Mouse (Mus musculus): ENCODE results near the gene Gm28038.
A peak's percentile ranks its signal among the peaks of the same experiment; 100 is the strongest.

The Gm28038 gene

DNA sequence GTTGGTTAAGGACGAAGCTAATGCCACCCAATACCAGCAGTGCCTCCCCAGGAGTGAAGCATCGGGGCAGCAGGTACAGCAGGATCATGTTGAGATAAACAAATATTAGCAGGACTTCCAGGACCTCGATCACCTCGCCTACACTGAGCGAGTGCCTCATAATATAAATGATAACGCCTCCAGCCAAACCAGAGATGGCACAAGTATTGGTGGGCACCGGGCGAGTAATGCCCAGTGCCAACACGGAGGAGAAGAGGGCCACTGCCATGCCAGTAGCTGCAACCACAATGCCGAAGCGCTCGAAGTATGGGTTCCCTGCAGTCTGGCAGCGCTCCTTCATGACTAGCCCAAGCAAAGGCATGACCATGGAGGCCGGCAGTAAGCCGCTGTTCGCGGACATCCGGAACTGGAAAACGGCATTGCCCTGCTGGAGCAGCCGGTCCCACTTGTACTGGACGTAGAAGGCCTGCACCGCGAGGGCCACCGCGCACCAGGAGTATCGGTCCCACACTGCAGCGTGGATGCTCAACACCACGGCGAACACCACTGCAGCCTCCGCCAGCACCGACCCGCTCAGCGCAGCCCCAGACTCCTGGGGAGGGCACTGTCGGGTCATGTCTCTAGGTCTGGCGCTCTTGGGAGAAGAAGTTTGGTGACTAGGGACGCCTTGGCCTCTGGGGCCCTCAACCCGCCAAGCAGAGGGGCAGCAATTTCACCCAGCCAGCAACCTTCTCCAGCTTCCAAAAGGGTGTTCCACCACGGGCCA, 4.8 kb downstream of the Gm28038 start:
- peak in 1 of 2 experiments; percentile 35 for DNase-seq (ENCODE audit: low spot score in 2 of 2)

DNA sequence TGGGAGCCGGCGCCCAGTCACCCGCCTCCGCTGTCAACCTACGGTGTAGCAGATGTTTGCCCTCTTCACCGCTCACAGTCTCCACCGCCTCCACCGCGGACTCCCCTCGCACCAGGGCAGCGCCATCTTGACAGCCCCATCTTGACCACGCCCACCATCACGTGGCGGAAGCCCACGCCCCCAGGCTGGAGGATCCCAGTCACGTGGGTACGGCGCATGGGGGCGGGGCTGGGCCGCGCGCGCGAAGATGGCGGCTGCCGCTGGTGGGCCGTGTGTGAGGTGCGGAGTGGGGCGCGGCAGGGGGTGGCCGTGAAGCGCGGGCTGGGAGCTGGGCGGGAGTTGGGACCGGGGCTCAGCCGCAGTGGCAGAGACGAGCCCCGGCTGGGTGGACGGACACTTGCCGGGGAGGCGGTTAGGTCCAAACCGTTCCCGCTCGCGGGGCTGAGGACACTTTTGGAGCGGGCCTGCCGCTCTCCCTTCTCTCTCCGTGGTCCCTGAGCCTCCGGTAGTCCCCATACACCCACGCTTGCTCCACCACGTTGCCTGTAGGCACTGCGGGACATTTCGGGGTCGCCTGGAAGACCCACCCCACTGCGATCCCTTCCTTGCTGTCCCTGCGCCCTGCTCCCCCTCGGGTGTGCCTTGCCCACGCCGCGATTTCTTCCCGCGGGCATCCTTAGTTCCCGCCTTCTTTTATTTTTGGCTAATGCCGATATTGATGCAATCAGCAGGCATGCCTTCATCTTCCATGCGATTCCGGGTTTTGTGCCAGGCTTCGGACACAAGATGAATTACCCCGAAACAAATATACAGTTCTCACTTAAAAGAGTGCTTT, 5.6 kb downstream of the Gm28038 start, which contains the start of the genes Dolk and Nup188:
Dolk (minus strand) TSS at position 143 of the 835 bp plus-strand sequence.
Nup188 (plus strand) TSS at position 206 of the 835 bp plus-strand sequence.
- DNase-seq (ENCODE audit: low spot score in 2 of 2), result peak; percentile 92 to 97

DNA sequence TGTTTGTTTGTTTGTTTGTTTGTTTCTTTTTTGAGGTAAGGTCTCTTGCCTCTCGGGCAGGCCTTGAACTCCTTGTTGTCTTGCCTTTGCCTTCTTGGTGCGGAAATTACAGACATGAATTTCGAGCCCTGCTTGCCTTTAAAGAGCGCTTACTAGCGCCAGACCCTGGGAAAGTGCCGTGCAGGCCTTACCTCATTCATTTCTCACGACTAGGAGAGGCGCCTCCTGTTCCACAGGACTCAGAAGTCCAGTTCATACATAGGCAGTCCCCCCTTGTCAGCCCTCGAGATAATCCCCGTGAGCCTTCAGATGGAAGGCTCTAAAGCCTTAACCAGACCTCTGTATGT, 6.2 kb downstream of the Gm28038 start:
- DNase-seq (ENCODE audit: low spot score in 2 of 2), result no peak

DNA sequence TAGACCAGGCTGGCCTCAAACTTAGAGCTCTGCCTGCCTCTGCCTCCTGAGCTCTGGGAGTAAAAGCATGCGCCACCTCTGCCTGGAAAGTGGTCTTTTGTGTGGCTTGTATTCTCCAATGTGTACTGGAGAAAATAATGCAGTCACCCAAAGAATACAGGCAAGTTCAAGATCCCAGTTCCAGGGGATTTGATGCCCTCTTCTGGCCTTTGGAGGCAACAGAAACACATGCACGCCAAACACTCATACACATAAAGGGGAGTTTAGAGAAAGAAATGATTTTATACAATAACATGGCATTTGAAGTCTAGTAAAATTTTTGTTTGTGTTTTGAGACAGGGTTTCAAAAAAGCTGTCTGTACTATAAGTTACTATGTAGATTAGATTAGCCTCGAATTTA, 18.7 kb downstream of the Gm28038 start:
- DNase-seq (ENCODE audit: low spot score in 2 of 2), result no peak

DNA sequence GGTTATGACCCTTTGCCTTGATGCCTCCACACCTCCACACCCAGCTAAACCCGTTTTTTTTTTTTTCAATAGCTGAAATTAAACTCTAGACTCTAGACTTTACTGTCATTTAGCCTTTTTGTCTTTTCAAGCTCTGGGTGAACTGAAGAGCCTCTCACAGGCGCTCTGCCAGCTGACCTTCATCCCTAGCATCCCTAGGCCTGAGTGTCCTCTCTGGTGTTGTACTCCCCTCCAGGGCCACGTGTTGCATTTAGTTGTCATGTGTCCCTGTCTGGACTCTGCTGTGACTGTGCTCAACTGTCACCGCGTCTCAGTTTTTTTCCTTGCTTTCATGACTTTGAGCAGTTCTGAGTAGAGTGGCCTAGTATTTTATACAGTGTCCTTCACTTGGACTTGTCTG, 19.1 kb downstream of the Gm28038 start:
- no peak for DNase-seq (ENCODE audit: low spot score in 2 of 2)

DNA sequence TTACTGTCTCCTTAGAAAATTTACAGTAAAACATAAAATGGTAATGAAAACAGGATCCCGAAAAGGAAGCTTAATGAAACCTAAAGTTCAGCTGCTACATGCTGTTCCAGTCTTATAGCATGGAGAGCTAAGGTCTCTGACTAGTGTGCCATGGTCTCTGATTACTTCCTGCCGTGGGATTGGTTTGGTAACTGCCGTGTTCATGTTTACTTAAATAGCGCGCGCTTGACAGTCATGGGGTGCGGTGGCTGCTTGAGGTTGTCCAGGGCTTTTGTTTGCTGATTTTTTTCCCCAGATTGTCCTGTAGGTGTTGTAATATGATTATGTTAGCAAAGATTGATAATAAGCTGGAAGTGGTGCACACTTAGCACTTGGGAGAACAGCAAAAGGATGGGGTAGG, 25.2 kb downstream of the Gm28038 start:
- DNase-seq (ENCODE audit: low spot score in 2 of 2), result no peak

DNA sequence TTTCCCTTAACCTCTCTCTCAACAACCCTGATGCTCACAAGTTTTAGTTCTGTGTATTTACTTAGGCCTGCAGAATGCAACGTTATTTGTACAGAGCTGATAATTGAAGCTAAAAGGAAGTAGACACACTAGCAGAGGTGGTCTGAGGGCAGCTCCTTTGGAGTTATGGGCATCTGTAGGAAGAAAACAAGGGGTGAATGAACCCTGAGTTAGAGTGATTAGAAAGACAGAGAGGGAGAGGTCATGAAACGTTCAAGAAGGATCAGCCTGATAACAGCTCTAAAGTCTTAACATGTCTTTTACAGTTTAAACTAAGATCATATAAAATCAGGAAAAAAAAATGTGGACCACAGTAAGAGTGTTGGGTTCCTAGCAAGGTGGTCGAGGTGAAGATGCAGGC, 28.5 kb downstream of the Gm28038 start:
- no peak for DNase-seq (ENCODE audit: low spot score in 2 of 2)

DNA sequence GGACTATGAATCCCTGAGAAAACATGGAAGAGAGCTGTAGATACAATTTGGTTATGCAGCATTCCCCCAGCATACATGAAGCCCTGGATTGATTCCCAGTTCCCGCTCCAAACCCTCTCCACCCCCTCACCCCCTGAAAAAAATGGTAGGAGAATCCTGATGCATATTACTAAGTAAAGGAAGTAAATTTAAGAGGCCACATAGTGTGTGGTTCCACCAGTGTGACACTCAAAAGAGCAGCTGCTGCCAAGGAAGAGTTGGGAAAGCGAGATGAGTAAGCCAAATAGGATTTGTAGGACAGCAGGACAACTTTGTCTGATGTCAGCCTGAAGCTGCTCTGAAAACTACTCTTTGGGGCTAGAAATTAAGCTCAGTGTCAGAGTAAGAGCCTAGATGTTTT, 30.6 kb downstream of the Gm28038 start:
- DNase-seq (ENCODE audit: low spot score in 2 of 2), result no peak

DNA sequence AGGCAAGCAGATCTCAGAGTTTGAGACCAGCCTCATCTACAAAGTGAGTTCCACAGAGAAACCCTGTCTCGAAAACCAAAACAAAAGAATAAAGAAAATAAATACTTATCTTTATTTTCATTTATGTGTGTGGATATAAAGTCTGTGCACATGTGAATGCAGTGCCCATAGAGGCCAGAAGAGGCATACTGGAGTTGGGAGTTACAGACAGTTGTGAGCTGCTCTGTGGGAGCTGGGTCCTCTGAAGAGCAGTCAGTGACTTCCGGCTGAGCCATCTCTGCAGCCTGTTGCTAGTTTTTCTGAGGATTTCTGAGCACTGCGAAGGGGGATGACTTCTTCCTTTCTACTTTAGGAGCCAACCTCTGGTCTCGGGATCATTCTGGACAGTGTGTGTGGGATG, 35.3 kb downstream of the Gm28038 start:
- DNase-seq (ENCODE audit: low spot score in 2 of 2), result no peak

DNA sequence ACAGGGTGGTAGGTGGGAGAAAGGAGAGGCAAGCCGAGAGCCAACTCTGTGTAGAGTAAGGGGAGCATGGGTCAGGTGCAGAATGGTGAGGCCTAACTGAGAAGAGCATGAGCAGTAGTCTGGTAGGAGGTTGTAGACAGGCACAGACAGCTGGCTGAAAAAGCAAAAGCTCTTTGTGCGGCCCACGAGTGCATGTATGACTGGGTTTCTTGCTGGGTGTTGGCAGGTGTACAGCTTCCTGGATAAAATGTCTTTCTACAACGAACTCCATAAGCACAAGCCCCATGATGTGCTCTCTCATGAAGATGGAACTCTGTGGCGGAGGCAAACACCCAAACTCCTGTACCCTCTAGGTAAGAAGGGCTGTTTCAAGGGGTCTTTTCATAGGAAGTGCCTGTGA, 36.1 kb downstream of the Gm28038 start:
- DNase-seq (ENCODE audit: low spot score in 2 of 2), result no peak

DNA sequence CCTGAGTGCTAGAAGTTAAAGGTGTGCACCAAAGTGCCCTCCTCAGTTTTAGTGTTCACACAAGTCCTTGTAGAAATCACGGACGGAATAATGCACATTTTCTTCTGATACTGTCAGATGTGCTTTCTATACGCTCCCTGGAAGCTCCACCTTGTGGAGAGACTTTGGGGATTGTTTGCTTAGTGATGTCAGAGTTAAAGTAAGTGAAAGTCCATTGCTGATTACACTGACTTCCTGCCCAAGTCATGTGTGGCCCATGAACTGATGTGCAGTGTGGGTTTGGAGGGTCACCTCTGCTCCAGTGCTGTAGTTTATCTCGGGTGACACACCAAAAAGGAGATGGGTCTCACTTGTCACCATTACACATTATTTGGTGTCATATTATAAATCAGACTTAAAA, 38.4 kb downstream of the Gm28038 start:
- DNase-seq (ENCODE audit: low spot score in 2 of 2), result no peak

DNA sequence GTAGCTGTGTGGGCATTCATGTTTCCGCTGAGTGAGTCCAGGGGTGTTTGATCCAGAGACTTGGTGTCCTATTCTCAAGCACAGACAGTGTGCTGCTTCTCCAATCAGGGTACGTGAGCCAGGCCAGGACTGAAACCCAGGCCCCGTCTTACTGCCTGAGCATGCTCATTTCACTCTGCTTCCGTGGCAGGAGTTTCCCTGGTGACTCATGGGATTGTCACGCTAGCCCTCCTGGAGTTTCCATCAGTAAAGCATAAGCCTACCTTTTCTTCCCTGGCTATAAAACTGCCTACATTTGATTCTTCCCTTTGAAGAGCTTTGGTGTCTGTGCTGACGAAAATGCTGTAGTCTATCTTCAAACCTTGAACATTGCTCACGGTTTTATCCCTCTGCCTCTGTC, 42.3 kb downstream of the Gm28038 start:
- DNase-seq (ENCODE audit: low spot score in 2 of 2), result no peak

DNA sequence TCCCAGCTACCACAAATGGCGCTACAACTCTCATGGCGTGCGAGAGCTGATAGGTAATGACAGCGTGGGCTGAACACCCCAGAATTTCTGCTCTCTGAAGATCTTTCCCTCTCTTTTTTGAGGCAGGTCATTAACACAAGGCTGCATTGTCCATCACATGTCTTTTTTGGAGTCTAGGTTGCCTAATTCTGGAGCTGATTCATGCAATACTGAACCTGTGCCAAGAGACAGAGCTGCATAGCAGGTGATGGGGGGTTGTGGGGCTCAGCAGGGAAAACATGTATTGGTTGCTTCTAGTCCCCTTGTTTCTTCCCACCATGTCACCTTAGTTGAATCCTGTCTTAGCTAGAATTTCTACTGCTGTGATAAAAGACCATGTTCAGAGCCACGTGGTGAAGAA, 44.5 kb downstream of the Gm28038 start:
- DNase-seq (ENCODE audit: low spot score in 2 of 2), result no peak

DNA sequence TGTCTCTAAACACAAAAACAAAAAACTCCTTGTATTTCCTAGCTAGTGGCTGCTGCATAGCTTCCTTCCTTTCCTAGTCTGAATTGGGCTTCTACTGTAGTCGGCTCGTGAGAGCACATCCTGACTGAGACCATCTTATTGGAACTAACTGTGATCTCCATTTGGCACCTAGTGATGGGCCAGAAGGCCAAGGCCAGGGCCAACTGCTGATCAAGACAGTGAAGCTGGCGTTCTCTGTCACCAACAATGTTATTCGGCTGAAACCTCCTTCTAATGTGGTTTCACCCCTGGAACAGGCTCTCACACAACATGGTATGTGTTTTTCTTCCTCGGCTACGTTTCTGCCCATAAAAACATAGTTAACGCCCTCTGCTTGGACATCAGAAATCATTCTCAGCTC, 46.4 kb downstream of the Gm28038 start:
- DNase-seq (ENCODE audit: low spot score in 2 of 2), result no peak

DNA sequence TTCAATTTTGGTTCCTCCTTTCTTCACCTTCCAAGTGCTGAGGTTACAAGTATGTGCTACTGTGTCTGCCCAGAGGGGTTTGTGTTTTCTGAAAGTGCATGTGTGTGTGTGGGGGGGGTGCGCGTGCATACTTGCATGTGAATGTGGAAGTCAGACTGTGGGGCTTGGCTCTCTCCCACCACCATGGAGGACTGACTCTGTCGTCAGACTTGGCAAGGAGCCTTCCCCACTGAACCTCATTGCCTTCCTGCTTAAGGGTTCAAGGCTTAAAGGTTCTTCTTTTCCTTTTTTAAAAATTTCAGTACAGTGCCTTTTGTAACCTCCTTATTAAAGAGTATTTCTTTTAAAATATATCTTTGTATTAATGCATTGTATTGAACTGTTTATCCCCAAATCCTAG, 47.9 kb downstream of the Gm28038 start:
- DNase-seq (ENCODE audit: low spot score in 2 of 2), result no peak

DNA sequence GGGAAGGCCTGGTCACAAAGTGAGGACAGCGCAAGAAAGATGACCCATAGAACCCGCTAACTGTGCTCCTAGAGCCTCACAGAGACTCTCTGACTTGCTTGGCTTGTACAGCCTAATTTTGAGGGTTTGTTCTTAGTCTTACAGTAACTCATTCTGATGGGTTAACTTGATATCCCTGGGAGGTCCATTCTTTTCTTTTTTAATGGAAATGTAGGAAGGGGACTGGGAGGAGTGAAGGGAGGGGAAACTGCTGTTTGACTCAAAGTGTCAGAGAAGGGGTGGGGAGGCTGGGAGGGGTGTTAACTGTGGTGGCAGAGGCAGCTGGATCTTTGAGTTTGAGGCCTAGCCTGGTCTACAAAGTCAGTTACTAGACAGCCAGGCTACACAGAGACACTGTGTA, 54.5 kb downstream of the Gm28038 start:
- DNase-seq (ENCODE audit: low spot score in 2 of 2), result no peak

DNA sequence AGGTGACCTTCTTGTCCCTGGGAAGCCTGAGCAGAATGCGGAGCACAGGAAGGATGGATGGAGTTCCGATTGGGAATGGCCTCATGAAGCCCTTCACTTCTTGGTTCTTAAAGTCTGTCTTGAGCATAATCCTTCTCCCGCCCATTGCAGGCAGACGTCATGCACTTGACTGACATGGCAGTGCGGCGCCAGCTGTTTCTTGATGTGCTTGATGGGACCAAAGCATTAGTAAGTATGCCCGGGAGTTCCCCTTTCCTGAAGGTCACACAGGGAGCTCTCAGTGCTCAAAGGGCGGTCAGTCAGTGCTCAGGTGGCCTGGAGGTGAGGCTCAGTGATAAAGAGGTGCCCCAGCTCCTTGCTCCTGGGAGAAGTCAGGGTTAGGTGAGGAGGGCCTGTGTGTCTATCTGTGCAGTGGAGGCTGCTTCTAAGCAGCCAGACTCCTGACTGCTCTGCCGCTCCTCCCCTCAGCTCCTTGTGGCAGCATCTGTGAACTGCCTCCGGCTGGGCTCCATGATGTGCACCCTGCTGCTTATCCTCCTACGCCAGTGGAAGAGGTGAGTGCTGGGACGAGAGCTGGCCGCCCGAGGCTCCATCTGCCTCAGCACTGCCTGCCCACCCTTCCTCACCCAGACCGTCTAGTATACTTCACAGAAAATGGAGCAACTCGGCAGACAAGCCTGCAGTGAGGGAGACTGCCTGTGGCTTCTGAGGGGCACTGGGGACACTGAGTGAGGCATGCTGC, 55.5 kb downstream of the Gm28038 start:
- no peak for DNase-seq (ENCODE audit: low spot score in 2 of 2)

DNA sequence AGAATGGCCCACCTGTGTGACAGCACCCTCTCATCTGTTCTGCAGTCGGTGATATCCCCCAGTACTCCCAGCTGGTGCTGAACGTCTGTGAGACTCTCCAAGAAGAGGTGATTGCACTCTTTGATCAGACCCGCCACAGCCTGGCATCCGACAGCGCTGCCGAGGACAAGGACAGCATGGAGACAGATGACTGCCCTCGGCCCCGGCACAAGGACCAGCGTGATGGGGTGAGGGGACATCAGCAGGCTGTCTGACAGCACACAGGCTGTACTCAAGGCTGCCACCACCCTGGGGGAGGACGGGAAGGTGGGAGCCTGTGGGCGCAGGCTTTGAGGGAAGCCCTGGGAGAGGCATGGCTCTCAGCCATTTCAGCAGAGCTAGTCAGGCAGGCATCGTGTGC, 56.3 kb downstream of the Gm28038 start:
- no peak for DNase-seq (ENCODE audit: low spot score in 2 of 2)

DNA sequence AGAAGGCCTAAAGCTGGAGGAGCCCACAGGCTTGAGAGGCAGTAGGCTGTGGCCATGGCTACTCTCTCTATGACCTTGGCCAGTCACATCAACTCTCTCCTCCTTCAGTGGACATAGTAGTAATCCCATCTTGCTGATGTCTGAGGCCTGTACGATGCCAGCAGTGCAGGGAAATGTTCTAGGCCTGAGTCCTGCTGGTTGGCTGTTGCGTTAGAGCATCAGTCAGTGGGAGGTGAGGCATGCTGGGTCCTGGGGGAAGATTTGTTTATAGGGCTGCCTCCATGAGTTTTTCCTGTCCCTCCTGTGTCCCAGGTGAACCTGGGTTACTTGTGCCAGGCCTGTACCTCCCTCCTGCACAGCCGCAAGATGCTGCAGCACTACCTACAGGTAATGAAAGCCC, 61.2 kb downstream of the Gm28038 start:
- DNase-seq (ENCODE audit: low spot score in 2 of 2), result no peak

DNA sequence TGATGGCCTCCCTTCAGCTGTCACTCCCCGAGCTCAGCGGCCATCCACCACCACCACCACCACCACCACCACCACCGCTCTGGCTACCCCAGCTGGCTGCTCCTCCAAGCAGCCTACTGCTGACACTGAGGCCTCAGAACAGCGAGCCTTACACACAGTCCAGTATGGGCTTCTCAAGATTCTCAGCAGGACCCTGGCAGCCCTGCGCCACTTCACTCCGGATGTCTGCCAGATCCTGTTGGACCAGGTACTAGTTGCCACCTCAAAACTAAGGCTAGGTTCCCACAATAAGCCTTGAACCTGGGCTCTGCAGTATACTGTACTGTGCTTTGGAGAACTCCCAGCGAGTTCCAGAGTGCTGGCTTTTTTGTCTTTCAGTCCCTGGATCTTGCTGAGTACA, 61.7 kb downstream of the Gm28038 start:
- no peak for DNase-seq (ENCODE audit: low spot score in 2 of 2)

DNA sequence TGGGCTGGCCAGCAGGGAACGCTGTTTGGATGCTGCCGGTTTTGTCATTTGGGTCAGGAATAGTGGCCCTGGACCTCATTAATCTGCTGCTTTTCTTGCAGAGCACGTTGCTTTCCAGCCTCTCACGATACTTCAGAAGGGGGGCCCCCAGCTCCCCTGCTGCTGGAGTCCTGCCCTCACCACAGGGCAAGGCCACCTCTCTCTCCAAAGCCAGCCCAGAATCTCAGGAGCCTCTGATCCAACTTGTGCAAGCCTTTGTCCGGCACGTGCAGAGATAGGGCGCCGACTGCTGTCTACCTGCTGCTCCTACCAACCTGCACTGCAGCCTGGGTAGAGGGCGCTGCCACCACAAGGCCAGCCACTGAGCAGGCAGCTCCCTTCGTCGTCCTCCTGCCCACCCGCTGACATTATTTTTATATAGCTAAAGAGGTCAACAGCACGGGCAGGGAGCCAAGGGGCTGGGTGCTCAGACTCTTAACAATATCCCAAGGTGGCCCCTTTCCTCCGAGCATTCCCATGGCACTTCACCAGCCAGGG, 62.8 kb downstream of the Gm28038 start:
- no peak for DNase-seq (ENCODE audit: low spot score in 2 of 2)

DNA sequence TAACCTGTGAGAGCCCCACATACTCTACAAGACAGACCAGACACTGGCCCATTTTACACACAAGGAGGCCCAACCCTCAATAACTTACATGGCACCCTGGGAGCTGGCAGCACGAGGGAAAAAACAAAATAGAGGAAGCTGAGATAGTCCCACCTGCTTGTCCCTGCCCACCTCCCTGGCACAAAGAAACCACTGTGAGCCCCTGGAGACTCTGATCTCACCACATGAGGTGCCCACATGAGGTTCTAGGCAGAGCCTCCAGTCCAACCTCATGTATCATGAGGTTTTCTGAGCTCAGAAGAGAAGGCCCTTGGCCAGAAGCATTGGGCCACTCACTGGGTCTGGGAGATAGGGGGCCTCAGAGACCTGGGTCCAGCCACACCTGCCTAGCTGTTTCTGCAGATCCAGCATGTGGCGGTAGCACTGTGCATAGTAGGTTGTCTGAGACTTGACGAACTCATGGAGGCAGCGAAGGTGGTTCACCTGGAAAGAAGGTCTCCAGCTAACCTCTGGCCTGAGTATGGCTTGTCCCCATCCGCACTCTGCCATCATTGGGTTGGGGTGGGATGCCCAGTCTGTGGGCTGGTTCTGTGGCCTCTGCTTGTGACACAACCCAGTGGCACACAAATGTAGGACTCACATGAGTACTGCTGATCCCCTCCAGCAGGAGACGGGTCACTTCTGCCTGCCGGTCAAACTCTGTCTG, 65.3 kb downstream of the Gm28038 start:
- DNase-seq (ENCODE audit: low spot score in 2 of 2), result no peak
